Mouse (Mus musculus): ENCODE results near the gene Nt5e.

Gene Nt5e

DNA sequence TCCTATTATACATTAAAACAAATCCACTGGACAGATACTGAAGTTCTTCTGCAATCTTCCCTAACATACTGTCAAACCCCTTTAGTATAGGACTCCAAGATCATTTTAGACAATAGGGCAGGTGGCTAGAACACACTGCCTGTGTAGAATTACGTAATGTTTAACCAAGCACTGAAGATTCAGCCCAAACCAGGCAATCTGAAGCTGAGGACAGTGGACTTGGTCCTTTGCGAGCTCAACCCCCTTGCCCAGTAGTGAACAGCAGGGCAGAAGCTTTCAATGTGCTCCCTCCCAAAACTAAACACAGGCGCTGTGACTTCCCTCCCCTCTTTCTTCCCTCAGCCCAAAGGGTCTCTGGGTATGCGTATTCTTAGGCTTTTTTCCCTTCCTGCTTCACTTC lies 39.8 kb downstream of the Nt5e start:
- CTCF ChIA-PET, result interaction anchor here in 1 of 4 experiments (0.9 kb wide), 1 partner anchor 125 kb away, joined by 3 read pairs; no protein-coding TSS in a partner anchor
- POLR2A ChIA-PET, result interaction anchor here in 1 of 4 experiments (0.7 kb wide), 1 partner anchor 131 kb away, joined by 3 read pairs; no protein-coding TSS in a partner anchor

DNA sequence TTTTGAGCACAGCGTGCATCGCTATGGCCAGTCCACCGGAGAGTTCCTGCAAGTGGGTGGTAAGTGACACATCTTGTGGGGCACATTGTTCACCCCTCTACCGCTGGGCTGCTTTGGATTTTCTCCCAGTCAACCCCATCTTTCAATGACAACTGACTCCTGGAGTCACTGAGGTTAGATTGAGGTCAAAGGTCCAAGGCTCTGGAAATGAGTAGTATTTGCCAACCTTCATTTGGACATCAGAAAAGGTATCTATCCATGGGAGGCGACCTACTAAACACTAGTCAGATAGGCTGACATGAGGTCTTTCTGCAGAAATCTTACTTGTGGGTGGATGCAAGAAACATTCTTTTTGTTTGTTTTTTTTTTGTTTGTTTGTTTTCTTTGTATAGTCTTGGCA lies 40.3 kb downstream of the Nt5e start:
- ChIA-PET CTCF (no interaction called here), POLR2A (interaction anchor here in 1 of 4 experiments (0.5 kb wide), 1 partner anchor 30 kb away, joined by 4 read pairs; no protein-coding TSS in a partner anchor)

DNA sequence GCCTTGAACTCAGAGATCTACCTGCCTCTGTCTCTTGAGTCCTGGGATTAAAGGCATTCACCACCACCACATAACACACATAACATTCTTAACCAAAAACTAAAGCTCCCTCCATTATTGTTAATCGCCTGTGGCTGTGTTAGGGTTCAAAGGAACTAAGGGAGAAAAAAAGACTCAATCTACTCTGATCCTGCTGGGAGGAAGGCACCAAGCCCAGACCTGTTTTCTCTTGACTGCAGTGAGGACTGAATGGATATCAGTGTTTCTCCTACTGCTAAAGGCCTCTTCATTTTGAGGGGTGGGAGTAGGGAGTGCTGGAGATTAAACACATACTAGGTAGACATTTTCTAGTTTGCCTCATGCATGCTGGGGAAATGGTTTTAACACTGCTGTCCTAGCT lies 40.8 kb downstream of the Nt5e start:
- CTCF ChIA-PET, result no interaction called here
- POLR2A ChIA-PET, result interaction anchor here in 1 of 4 experiments (0.5 kb wide), 1 partner anchor 30 kb away, joined by 4 read pairs; no protein-coding TSS in a partner anchor

DNA sequence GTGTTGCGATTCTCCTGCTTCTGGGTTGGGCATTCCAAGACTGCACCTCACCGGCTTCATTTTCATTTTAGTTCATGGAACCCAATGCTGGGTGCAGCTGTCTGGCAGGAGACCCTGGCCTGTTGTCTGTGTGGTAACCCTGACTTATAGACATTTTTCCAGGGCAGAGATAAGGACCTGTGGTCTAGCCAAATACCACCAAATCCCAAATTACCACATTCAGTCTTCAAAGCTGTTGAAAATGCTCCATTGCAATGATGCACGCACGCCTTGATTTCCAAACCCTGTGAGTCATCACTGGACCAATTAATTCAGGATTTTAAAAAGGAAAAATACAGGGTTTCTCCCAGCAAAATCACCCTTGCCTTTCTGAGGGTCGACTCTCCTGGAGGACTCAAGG lies 41.5 kb downstream of the Nt5e start:
- POLR2A ChIA-PET, result no interaction called here
- CTCF ChIA-PET, result no interaction called here

GRCm38 (mm10) chr9:88369666-88370065 lies 42.7 kb downstream of the Nt5e start:
- POLR2A ChIA-PET, result no interaction called here
- CTCF ChIA-PET, result no interaction called here

- ChIA-PET POLR2A (interaction anchor here in 1 of 4 experiments (1.0 kb wide), 1 partner anchor 151 kb away, joined by 4 read pairs; no protein-coding TSS in a partner anchor), CTCF (no interaction called here)
These were observed 44.2 kb downstream of the Nt5e start for GRCm38 (mm10) chr9:88371201-88371600.

- ChIA-PET CTCF (interaction anchor here in 2 of 4 experiments (0.8 to 0.9 kb wide), 2 partner anchors 121 to 131 kb away, joined by 3 read pairs; no protein-coding TSS in a partner anchor), POLR2A (interaction anchor here in 2 of 4 experiments (0.7 to 2.5 kb wide), 11 partner anchors 9 to 150 kb away, joined by 3 to 10 read pairs (median 3); partner anchors contain the start of gene Syncrip (in 1 of the 2))
These were observed 46.0 kb downstream of the Nt5e start for GRCm38 (mm10) chr9:88373001-88373400.

DNA sequence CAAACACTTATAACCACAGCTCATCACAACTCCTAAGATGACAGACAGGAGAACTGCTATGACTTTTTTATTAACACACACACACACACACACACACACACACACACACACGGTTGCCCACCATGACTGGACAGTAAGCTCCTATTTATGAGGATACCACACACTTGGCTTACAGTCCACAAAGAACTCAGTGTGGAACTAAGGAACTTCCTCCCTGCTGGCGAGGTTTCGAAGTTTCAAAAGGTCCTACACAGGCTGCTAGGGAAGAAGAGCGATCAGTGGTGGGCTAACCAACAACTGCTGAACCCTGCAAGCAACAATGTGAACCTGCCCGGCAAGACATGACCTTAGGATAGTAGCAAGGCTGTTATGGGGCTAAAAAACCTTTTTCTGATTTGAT lies 50.5 kb downstream of the Nt5e start:
- POLR2A ChIA-PET, result interaction anchor here in 2 of 4 experiments (0.6 to 0.9 kb wide), 2 partner anchors 16 to 142 kb away, joined by 3 read pairs; no protein-coding TSS in a partner anchor
- CTCF ChIA-PET, result no interaction called here

DNA sequence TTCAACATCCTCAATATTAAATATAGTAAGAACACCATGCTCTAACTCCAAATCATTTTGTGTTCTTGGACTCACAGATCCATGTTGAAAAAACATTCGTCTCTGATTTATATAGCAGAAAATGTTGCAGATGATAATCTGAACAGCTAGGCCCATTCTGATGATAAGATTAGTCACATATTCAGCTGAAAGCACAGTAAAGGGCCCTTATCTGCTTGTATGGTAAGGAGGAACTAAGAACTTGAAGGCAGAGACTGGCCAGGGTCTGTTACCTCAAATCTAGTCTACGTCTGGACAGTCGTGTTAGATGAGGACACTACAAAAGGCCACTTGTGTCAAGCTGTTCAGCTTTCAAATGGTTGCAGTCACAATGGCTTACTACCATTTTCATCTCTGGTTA lies 52.1 kb downstream of the Nt5e start:
- ChIA-PET CTCF (no interaction called here), POLR2A (interaction anchor here in 1 of 4 experiments (0.7 kb wide), 1 partner anchor 24 kb away, joined by 3 read pairs; no protein-coding TSS in a partner anchor)

- POLR2A ChIA-PET, result no interaction called here
These were observed 53.1 kb downstream of the Nt5e start for GRCm38 (mm10) chr9:88380076-88380475.

DNA sequence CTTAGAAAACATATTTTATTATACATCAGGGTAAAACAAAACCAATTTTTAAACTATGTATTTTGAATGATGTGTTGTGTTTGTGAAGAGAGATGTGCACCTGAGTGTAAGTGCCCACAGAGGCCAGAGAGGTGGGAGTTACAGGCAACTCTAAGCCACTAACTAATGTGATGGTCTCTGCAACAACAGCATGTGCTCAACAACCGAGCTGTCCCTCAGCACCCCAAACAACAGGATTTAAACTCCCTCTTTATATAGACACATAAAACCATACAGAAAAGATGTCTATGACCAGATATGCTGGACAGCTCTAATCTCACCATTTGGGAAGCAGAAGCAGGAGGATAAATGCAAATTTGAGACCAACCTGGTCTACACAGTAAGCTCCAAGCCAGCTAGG lies 53.5 kb downstream of the Nt5e start:
- POLR2A ChIA-PET, result interaction anchor here in 3 of 4 experiments (0.6 to 1.0 kb wide), 4 partner anchors 10 to 493 kb away, joined by 3 to 6 read pairs (median 4); partner anchors contain the start of gene Syncrip (in 1 of the 3)
- CTCF ChIA-PET, result no interaction called here

More at GRCm38 (mm10) chr9:88380076-88380475, 53.1 kb downstream of the Nt5e start:
- CTCF ChIA-PET, result no interaction called here

DNA sequence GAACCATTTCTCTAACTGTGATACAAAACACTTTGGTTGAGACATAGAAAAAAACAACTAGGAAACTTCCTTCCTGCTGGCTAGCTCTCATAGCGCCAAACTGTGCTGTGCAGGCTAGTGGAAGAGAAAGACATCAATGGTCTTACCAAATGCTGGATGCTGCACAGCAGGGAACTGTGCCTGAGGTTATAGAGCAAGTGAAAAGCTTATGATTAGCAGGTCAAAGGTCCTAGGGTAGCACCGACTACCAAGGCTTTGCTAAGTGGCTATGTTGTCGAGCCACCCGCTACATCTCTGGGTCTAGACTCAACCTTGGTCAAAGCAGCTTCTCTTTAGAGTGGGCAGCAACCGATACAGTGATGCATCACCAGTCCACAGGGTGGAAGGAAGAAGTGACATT lies 61.8 kb downstream of the Nt5e start:
- ChIA-PET POLR2A (interaction anchor here in 3 of 4 experiments (0.5 to 2.2 kb wide), 6 partner anchors 9 to 302 kb away, joined by 3 to 7 read pairs (median 3); no protein-coding TSS in a partner anchor), CTCF (interaction anchor here (0.7 to 2.4 kb wide), 6 partner anchors 11 to 148 kb away, joined by 3 to 9 read pairs (median 3); partner anchors contain the start of gene Syncrip (in 1 of the 4))

GRCm38 (mm10) chr9:88394852-88395251 lies 67.9 kb downstream of the Nt5e start:
- POLR2A ChIA-PET, result no interaction called here
- CTCF ChIA-PET, result interaction anchor here in 1 of 4 experiments (0.5 kb wide), 1 partner anchor 21 kb away, joined by 3 read pairs; no protein-coding TSS in a partner anchor

- POLR2A ChIA-PET, result interaction anchor here in 2 of 4 experiments (0.5 to 1.7 kb wide), 8 partner anchors 10 to 84 kb away, joined by 3 to 7 read pairs (median 4); no protein-coding TSS in a partner anchor
- CTCF ChIA-PET, result interaction anchor here (0.5 to 2.3 kb wide), 5 partner anchors 58 to 157 kb away, joined by 3 to 22 read pairs (median 5); no protein-coding TSS in a partner anchor
These were observed 71.5 kb downstream of the Nt5e start for GRCm38 (mm10) chr9:88398461-88398860.

GRCm38 (mm10) chr9:88404088-88404487 lies 77.1 kb downstream of the Nt5e start:
- CTCF ChIA-PET, result interaction anchor here in 1 of 4 experiments (0.6 kb wide), 1 partner anchor 15 kb away, joined by 3 read pairs; no protein-coding TSS in a partner anchor
- POLR2A ChIA-PET, result interaction anchor here in 2 of 4 experiments (0.6 to 0.7 kb wide), 2 partner anchors 16 to 105 kb away, joined by 5 to 6 read pairs; no protein-coding TSS in a partner anchor

DNA sequence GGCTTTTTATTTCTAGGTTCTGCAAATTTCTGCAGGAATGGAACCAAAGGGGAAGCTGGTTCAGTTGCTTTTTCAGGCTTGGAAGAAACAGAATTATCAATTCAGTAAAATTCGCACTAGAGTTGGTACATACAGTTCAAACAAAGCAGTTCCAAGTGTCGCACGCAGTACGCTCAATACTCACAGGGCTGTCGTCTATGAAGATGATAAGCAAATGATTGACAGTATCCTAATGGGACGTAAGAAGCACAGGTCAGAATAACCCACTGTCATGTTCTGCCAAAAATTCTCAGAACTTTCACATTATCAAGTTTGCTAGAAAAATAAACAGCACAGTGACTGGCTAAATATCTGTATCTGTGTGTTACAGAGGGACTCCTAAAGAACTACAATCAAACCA lies 77.5 kb downstream of the Nt5e start:
- POLR2A ChIA-PET, result interaction anchor here in 1 of 4 experiments (0.6 kb wide), 1 partner anchor 17 kb away, joined by 6 read pairs; no protein-coding TSS in a partner anchor
- CTCF ChIA-PET, result interaction anchor here in 1 of 4 experiments (0.6 kb wide), 1 partner anchor 15 kb away, joined by 3 read pairs; no protein-coding TSS in a partner anchor

DNA sequence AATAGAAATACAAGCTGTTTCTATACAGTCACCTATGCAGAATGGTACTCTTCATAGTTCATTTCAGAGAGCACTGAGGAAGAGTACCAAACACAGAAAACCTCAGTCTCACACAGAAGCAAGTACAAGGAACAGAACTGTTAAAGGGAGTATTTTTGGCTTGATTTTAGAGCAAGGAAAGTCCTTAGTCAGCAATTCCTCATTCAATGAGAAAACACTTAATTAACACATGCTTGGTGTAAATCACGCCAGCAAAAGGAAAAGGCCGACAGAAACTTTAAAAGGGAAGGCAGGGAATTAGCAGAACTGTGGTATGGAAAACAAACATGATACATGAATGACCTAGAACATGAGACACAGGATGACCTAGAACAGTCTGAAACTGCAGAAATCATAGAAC lies 83.0 kb downstream of the Nt5e start:
- ChIA-PET CTCF (no interaction called here), POLR2A (interaction anchor here in 1 of 4 experiments (0.9 kb wide), 1 partner anchor 73 kb away, joined by 3 read pairs; no protein-coding TSS in a partner anchor)

GRCm38 (mm10) chr9:88416752-88417151 lies 89.8 kb downstream of the Nt5e start:
- ChIA-PET CTCF (no interaction called here), POLR2A (interaction anchor here in 1 of 4 experiments (4.2 kb wide), 1 partner anchor 66 kb away, joined by 11 read pairs; the partner anchor contains the start of gene Syncrip)

Data from embryonic stem cell, embryonic (primary cell).